9 mouse cellular contexts compared by ENCODE assay signal in the genomic region with DNA sequence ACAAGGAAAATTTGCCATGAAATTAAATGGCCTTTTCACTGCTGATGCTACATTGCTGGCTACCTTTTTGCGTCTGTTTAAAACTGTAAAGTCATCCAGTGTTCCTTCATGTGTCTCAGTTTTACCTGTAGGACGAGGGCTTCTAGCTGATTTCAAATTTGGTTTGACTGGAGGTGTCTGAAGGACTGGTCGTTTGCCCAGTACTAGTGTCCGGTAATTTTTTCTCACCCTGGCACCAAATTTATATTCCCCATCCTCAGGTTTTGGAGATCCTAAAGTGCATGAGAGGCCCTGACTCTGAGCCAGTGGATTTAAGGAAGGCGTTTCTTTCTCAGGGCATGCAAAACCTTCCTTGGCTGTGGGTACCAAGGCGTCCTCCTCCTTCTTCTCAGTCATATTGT. TPM values are rescaled to one million over a fixed set of nuclear protein-coding genes. Genes with fewer than 3 reads are reported as not detected.
DNase-seq lines count a peak whose midpoint lies in the region; ATAC-seq and TF ChIP-seq lines count a peak whose summit lies in the region.
"Had no signal": no experiment of that assay in that cellular context is flagged by ENCODE, and none has a peak within 500 bp of the region (broad histone marks: within the 10 kb centered on the region; RNA-seq: fewer than 3 reads in every experiment).

No protein-coding gene starts in this region.

- 21% methylated on average over 6 of the region's 6 CpGs for WGBS in heart, embryonic 16.5 days
- 51% methylated on average over 6 of the region's 6 CpGs for WGBS in liver, embryonic 15.5 days (ENCODE audit: insufficient replicate concordance)

- no peak overlapping the region for H3K27ac ChIP-seq in gastrocnemius, adult 2 months
- H3K27ac ChIP-seq in CH12.LX (ENCODE audit: insufficient read depth, low read depth): no peak overlapping the region
- peak overlapping the region; percentile 99 for H3K27ac ChIP-seq in heart, embryonic 16.5 days (ENCODE audit: low read length)
- H3K27ac ChIP-seq in liver, embryonic 15.5 days (replicated peaks): no peak overlapping the region

- in situ Hi-C loops in CH12.LX (cut with MboI; ENCODE audit: low pct_ligation_motif_present, low pct_unique_long_range_greater_than_20kb, low sequenced_read_pairs): loop anchor here (25.0 kb wide), 2 partner anchors 317 to 642 kb away; partner anchors contain the start of genes Bmi1 and Spag6

- no peak overlapping the region for H3K9ac ChIP-seq in CH12.LX (ENCODE audit: insufficient read depth, low read depth)
- H3K9ac ChIP-seq in heart, embryonic 16.5 days (ENCODE audit: low read length): peak overlapping the region; percentile 99
- H3K9ac ChIP-seq in liver, embryonic 15.5 days: no peak overlapping the region

- no peak for ATAC-seq in heart, embryonic 16.5 days (replicated peaks; ENCODE audit: extremely low read depth, insufficient read depth, low FRiP score)
- no peak for ATAC-seq in liver, embryonic 15.5 days (ENCODE audit: insufficient read depth)

- H3K79me2 ChIP-seq in CH12.LX (replicated peaks; ENCODE audit: control insufficient read depth, extremely low read depth, insufficient read depth, poor library complexity, severe bottlenecking): peaks cover 2% of the 10 kb centered on the region; the same call in 1 of the 2 replicates

- H3K27me3 ChIP-seq in CH12.LX (replicated peaks): peaks cover 19% of the 10 kb centered on the region
- no peaks in the 10 kb centered on the region for H3K27me3 ChIP-seq in heart, embryonic 16.5 days (ENCODE audit: control insufficient read depth, insufficient read depth, low read length)
- peaks cover 97% of the 10 kb centered on the region for H3K27me3 ChIP-seq in liver, embryonic 15.5 days

- no peak for TF ChIP-seq RAD21 in CH12.LX (IDR thresholded peaks at IDR 0.05; ENCODE audit: low read depth, low read length)

- no peak for DNase-seq in gastrocnemius, adult 2 months
- DNase-seq in gastrocnemius, postnatal 36 days: no peak
- DNase-seq in CH12.LX (ENCODE audit: extremely low read depth): no peak
- DNase-seq in layer of hippocampus, adult 18-20 months (ENCODE audit: low spot score in 2 of 2): no peak
- no peak for DNase-seq in thymus, postnatal 36 days
- no peak for DNase-seq in left cerebral cortex, adult 11 months (ENCODE audit: low spot score)
- DNase-seq: gastrocnemius, postnatal 25 days had no signal

- H3K36me3 ChIP-seq in CH12.LX (replicated peaks in 1 of 2; ENCODE audit: control insufficient read depth in 1 of 2, insufficient read depth in 1 of 2, low read length in 1 of 2): no peaks in the 10 kb centered on the region
- H3K36me3 ChIP-seq in heart, embryonic 16.5 days (ENCODE audit: control insufficient read depth, insufficient read depth): no peaks in the 10 kb centered on the region
- no peaks in the 10 kb centered on the region for H3K36me3 ChIP-seq in liver, embryonic 15.5 days (replicated peaks)

- H3K4me2 ChIP-seq in CH12.LX (ENCODE audit: insufficient read depth, low read depth, poor library complexity, severe bottlenecking): peak overlapping the region; percentile 75
- H3K4me2 ChIP-seq in heart, embryonic 16.5 days (ENCODE audit: low read depth, low read length): peak overlapping the region; percentile 80
- peak overlapping the region; percentile 85 for H3K4me2 ChIP-seq in liver, embryonic 15.5 days

- dilution Hi-C loops in CH12.LX (cut with MboI; ENCODE audit: extremely low pct_ligation_motif_present, extremely low pct_unique_long_range_greater_than_20kb, low sequenced_read_pairs): no loop called here

- TF ChIP-seq CTCF in gastrocnemius, adult 2 months (IDR thresholded peaks at IDR 0.05): no peak
- no peak for TF ChIP-seq CTCF in CH12.LX (conservative IDR thresholded peaks at IDR 0.05 in 1 of 2, IDR thresholded peaks at IDR 0.05 in 1 of 2; ENCODE audit: low read depth in 2 of 2, low read length in 2 of 2)

- TF ChIP-seq EP300 in CH12.LX (IDR thresholded peaks at IDR 0.05; ENCODE audit: low read length): no peak

- peaks cover 2 to 41% of the 10 kb centered on the region in 2 experiments; a peak in 3 of 4 replicates for H3K4me1 ChIP-seq in CH12.LX (ENCODE audit: control insufficient read depth in 1 of 2, insufficient read depth in 2 of 2)
- peaks cover 18% of the 10 kb centered on the region for H3K4me1 ChIP-seq in heart, embryonic 16.5 days (ENCODE audit: control insufficient read depth, insufficient read depth, low read length)
- H3K4me1 ChIP-seq in liver, embryonic 15.5 days (replicated peaks): peaks cover 36% of the 10 kb centered on the region

- intact Hi-C loops in gastrocnemius, adult 2 months (cut with DNase I): loop anchor here (2.0 kb wide), 1 partner anchor 15 kb away; no protein-coding TSS in a partner anchor
- intact Hi-C loops in gastrocnemius, postnatal 36 days (cut with DNase I): loop anchor here (2.0 to 10.0 kb wide), 2 partner anchors 13 to 719 kb away; no protein-coding TSS in a partner anchor

- H3K9me3 ChIP-seq in CH12.LX (replicated peaks; ENCODE audit: low read length): no peaks in the 10 kb centered on the region
- H3K9me3 ChIP-seq in heart, embryonic 16.5 days (replicated peaks; ENCODE audit: control insufficient read depth, low read length): no peaks in the 10 kb centered on the region
- H3K9me3 ChIP-seq in liver, embryonic 15.5 days (replicated peaks): no peaks in the 10 kb centered on the region

- peak overlapping the region; percentile 82 for H3K4me3 ChIP-seq in gastrocnemius, adult 2 months
- H3K4me3 ChIP-seq in CH12.LX (replicated peaks in 1 of 3; ENCODE audit: low read depth in 2 of 3, low read length in 2 of 3, poor library complexity in 1 of 3): no peak overlapping the region
- peak overlapping the region; percentile 95 for H3K4me3 ChIP-seq in heart, embryonic 16.5 days (ENCODE audit: low read length)
- peak overlapping the region; percentile 64; the same call in 1 of the 2 replicates for H3K4me3 ChIP-seq in liver, embryonic 15.5 days (replicated peaks)

- no peak for TF ChIP-seq POLR2A in CH12.LX (IDR thresholded peaks at IDR 0.05; ENCODE audit: low read depth, low read length)

TF ChIP-seq in CH12.LX, 34 proteins besides CTCF, POLR2A, EP300 and RAD21 (continues in another document):
- TF ChIP-seq MAX (IDR thresholded peaks at IDR 0.05; ENCODE audit: low read length) (no peak), JUN (IDR thresholded peaks at IDR 0.05; ENCODE audit: insufficient read depth, low read depth, low read length) (no peak), ZC3H11A (IDR thresholded peaks at IDR 0.05; ENCODE audit: low read depth, low read length) (no peak), ELF1 (IDR thresholded peaks at IDR 0.05; ENCODE audit: low read depth, low read length) (no peak), MEF2A (IDR thresholded peaks at IDR 0.05; ENCODE audit: borderline replicate concordance, low read depth, low read length) (no peak), UBTF (IDR thresholded peaks at IDR 0.05; ENCODE audit: low read depth, low read length) (no peak), TCF12 (IDR thresholded peaks at IDR 0.05; ENCODE audit: low read depth, low read length) (no peak), SMC3 (IDR thresholded peaks at IDR 0.05; ENCODE audit: low read depth, low read length) (no peak), ZNF384 (IDR thresholded peaks at IDR 0.05; ENCODE audit: low read depth, low read length) (no peak), JUND (conservative IDR thresholded peaks at IDR 0.05; ENCODE audit: low read depth, low read length) (no peak), TBP (conservative IDR thresholded peaks at IDR 0.05; ENCODE audit: low read depth, low read length) (no peak), NRF1 (IDR thresholded peaks at IDR 0.05; ENCODE audit: low read depth, low read length) (no peak), RCOR1 (conservative IDR thresholded peaks at IDR 0.05; ENCODE audit: low read depth, low read length) (no peak), IRF4 (IDR thresholded peaks at IDR 0.05; ENCODE audit: low read depth, low read length) (no peak), POLR2AphosphoS2 (IDR thresholded peaks at IDR 0.05; ENCODE audit: low read depth, low read length) (no peak)

RNA-seq across cellular contexts. Expression of gene Skida1, which starts 3.1 kb away (rescaled TPM):
- total RNA-seq in gastrocnemius, adult 2 months (2021): under 1 TPM; 0.14 to 0.46 TPM
- total RNA-seq in gastrocnemius, postnatal 36 days (2021): under 1 TPM; 0.18 to 0.25 TPM
- total RNA-seq in CH12.LX (2012; rRNA removed): 0.85 and 1.3 TPM in 2 replicates
- total RNA-seq in CH12.LX (2014; rRNA removed): 0.35 and 0.59 TPM in 2 replicates
- polyA plus RNA-seq in CH12.LX (2012; ENCODE audit: insufficient read length, low read depth): 0.26 and 0.36 TPM in 2 replicates
- polyA plus RNA-seq in heart, embryonic 16.5 days (2015; fragmentation: Nextera tagmentation; extraction: Ambion mirVana): 3.9 TPM in 2 replicates
- polyA plus RNA-seq in liver, embryonic 15.5 days (2015; fragmentation: Nextera tagmentation; extraction: Ambion mirVana): 0.37 and 0.47 TPM in 2 replicates
- total RNA-seq in layer of hippocampus, adult 18-20 months (2021): 10 to 100 TPM; 15.6 to 16.0 TPM

RNA-seq across cellular contexts. Expression of gene A930004D18Rik, which starts 8.2 kb away (rescaled TPM):
- total RNA-seq in gastrocnemius, adult 2 months (2021): under 1 TPM; 0.20 to 0.59 TPM
- under 1 TPM; 0.17 to 0.20 TPM for total RNA-seq in gastrocnemius, postnatal 36 days (2021)
- total RNA-seq in CH12.LX (2012; rRNA removed) (0.67 and 0.72 TPM in 2 replicates), CH12.LX (2014; rRNA removed) (0.15 and 0.22 TPM in 2 replicates)
- polyA plus RNA-seq in CH12.LX (2012; ENCODE audit: insufficient read length, low read depth): 1.7 and 2.0 TPM in 2 replicates
- polyA plus RNA-seq in heart, embryonic 16.5 days (2015; fragmentation: Nextera tagmentation; extraction: Ambion mirVana): 9.4 and 9.5 TPM in 2 replicates
- 1.3 and 1.4 TPM in 2 replicates for polyA plus RNA-seq in liver, embryonic 15.5 days (2015; fragmentation: Nextera tagmentation; extraction: Ambion mirVana)
- 1 to 10 TPM; 3.5 to 5.0 TPM for total RNA-seq in layer of hippocampus, adult 18-20 months (2021)

RNA-seq across cellular contexts. Expression of gene Mllt10, which starts 9.3 kb away (rescaled TPM):
- 10 to 100 TPM; 24.0 to 24.1 TPM for total RNA-seq in gastrocnemius, adult 2 months (2021)
- total RNA-seq in gastrocnemius, postnatal 36 days (2021): 10 to 100 TPM; 15.6 to 21.9 TPM
- 23.4 and 27.2 TPM in 2 replicates for total RNA-seq in CH12.LX (2012; rRNA removed)
- 22.0 and 23.0 TPM in 2 replicates for total RNA-seq in CH12.LX (2014; rRNA removed)
- polyA plus RNA-seq in CH12.LX (2012; ENCODE audit: insufficient read length, low read depth): 36.6 and 39.2 TPM in 2 replicates
- polyA plus RNA-seq in heart, embryonic 16.5 days (2015; fragmentation: Nextera tagmentation; extraction: Ambion mirVana): 40.7 and 44.5 TPM in 2 replicates
- 26.2 and 27.9 TPM in 2 replicates for polyA plus RNA-seq in liver, embryonic 15.5 days (2015; fragmentation: Nextera tagmentation; extraction: Ambion mirVana)
- 10 to 100 TPM; 51.7 to 59.6 TPM for total RNA-seq in layer of hippocampus, adult 18-20 months (2021)

RNA-seq across cellular contexts. Expression of gene H2al2a, which starts 49.0 kb away (rescaled TPM):
- not detected for total RNA-seq in gastrocnemius, adult 2 months (2021)
- total RNA-seq in gastrocnemius, postnatal 36 days (2021): not detected
- total RNA-seq in CH12.LX (2012; rRNA removed) (not detected in 2 replicates), CH12.LX (2014; rRNA removed) (not detected in 2 replicates)
- polyA plus RNA-seq in CH12.LX (2012; ENCODE audit: insufficient read length, low read depth): not detected in 2 replicates
- not detected in 2 replicates for polyA plus RNA-seq in heart, embryonic 16.5 days (2015; fragmentation: Nextera tagmentation; extraction: Ambion mirVana)
- not detected in 2 replicates for polyA plus RNA-seq in liver, embryonic 15.5 days (2015; fragmentation: Nextera tagmentation; extraction: Ambion mirVana)
- not detected for total RNA-seq in layer of hippocampus, adult 18-20 months (2021)
- total RNA-seq: gastrocnemius, postnatal 25 days had no signal

Comparison
In these comparisons a context has a peak if more than half of its experiments do, and no peak if none do; other contexts are left out.
1. H3K4me3 ChIP-seq: peak in gastrocnemius, adult 2 months (single experiment), heart, embryonic 16.5 days (single experiment) and liver, embryonic 15.5 days (single experiment); none in CH12.LX (0 of 3).
2. RNA of gene Skida1, which starts 3.1 kb away (total RNA-seq): 15.6 to 16.0 TPM in layer of hippocampus, adult 18-20 months; 0.35 to 1.3 TPM in CH12.LX, 0.14 to 0.46 TPM in gastrocnemius, adult 2 months and 0.18 to 0.25 TPM in gastrocnemius, postnatal 36 days; every median in the first group is over 4 times any median in the second.
3. Peak in every context shown above with its lines, with median percentiles within 50 percentile points of each other: H3K4me2 ChIP-seq.